Mouse (Mus musculus): Measurements from ENCODE around the gene Gadl1.

DNA sequence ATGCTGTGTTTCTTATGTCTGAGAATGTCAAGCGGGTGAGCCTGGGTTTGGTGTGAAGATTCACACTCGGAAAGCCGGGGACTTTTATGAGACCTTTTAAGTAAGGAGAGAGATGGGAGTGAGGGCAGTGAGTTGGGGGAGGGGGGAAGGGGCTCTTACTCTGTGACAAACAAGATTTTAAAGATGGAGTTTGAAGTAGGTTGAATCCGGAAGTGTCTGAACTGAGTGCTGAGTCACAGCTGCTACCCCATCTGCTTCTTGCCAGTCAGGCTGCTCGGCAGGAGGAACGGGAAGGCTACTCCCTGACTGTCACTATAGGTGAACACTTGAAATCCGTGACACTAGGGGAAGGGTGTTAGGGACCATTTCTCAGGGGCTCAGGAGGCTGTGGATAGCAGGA is 33.7 kb downstream of the Gadl1 start:
- TF ChIP-seq EP300 (IDR thresholded peaks at IDR 0.05; ENCODE audit: insufficient read depth, low read depth, low read length), result no peak
- TF ChIP-seq CTCF (IDR thresholded peaks at IDR 0.05; ENCODE audit: low read depth, low read length), result no peak
